Mouse (Mus musculus): Measurements from ENCODE around the gene Dnmt3l.

DNA sequence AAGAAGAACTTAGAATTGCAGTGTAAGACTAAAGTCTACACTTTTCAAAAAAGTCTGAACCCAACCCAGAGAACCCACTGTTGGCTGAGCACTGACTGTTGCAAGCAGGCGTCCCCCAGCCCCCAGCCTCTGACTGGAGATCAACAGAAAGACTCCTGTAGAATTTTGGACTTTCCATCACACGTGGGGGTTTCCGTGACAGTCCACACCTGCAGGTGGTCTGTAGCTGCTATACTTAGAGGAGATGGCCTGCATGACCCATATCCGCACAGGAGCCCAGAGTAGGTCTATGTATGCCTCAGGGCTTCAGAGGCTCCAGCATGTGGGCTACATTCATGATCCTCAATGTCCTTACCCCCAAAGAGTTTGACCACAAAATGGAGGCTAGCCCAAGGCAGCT, 4.6 kb downstream of the Dnmt3l start:
- TF ChIP-seq CTCF (IDR thresholded peaks at IDR 0.05; ENCODE audit: low read depth) (no peak), EP300 (IDR thresholded peaks at IDR 0.05; ENCODE audit: low read depth) (no peak)

Measured in heart, postnatal 0 days (tissue).